Mouse (Mus musculus) forebrain, embryonic 11.5 days (tissue): ENCODE results near the gene Pkmyt1. TPM values are rescaled to one million over a fixed set of nuclear protein-coding genes. Genes with fewer than 3 reads are reported as not detected.

ENCODE experiments used
- ATAC-seq: fragments of 200-750 bp; cut with Nextera tagmentation; replicated peaks from 2 replicates; pipeline ENCODE4 v1.8.0; 2017; ENCODE audit warnings: moderate TSS enrichment; ENCODE audit not compliant: low FRiP score
- DNase-seq: peaks from one replicate; pipeline ENCODE4 v3.0.0-alpha.2; 2017; ENCODE audit warnings: low spot score
- H3K27ac ChIP-seq: fragments of 300-500 bp; sonication (generic); 2 replicates; pipeline ENCODE4 v1.5.1; 2014; ENCODE audit warnings: low read depth, low read length
- H3K27me3 ChIP-seq: fragments of 300-500 bp; sonication (generic); 2 replicates; pipeline ENCODE4 v1.6.1; 2014; ENCODE audit warnings: mild to moderate bottlenecking, low read length, mixed read lengths; ENCODE audit not compliant: control insufficient read depth, insufficient read depth
- H3K36me3 ChIP-seq: fragments of 300-500 bp; sonication (generic); 2 replicates; pipeline ENCODE4 v1.6.1; 2014; ENCODE audit warnings: mild to moderate bottlenecking, low read length, moderate library complexity, mixed read lengths; ENCODE audit not compliant: control insufficient read depth, insufficient read depth
- H3K4me1 ChIP-seq: fragments of 300-500 bp; sonication (generic); replicated peaks from 2 replicates; pipeline ENCODE4 v1.6.1; 2014; ENCODE audit warnings: low read length, mixed read lengths; ENCODE audit not compliant: control insufficient read depth, insufficient read depth
- H3K4me2 ChIP-seq: fragments of 300-500 bp; sonication (generic); 2 replicates; pipeline ENCODE4 v1.6.1; 2014; ENCODE audit warnings: low read depth, mild to moderate bottlenecking, low read length, moderate library complexity, mixed read lengths; ENCODE audit not compliant: severe bottlenecking
- H3K4me3 ChIP-seq: fragments of 300-500 bp; sonication (generic); 2 replicates; pipeline ENCODE4 v1.5.1; 2014; ENCODE audit warnings: low read depth, low read length
- H3K9ac ChIP-seq: fragments of 300-500 bp; sonication (generic); 2 replicates; pipeline ENCODE4 v1.6.1; 2014; ENCODE audit warnings: low read length
- H3K9me3 ChIP-seq: fragments of 300-500 bp; sonication (generic); 2 replicates; pipeline ENCODE4 v1.6.1; 2016; ENCODE audit warnings: low read length, mixed read lengths; ENCODE audit not compliant: control insufficient read depth
- WGBS: fragments of 180-500 bp; shearing (Covaris S2); extraction: QIAGEN DNeasy Blood & Tissue Kit; methylation state at CpG from one replicate; pipeline ENCODE4 v1.1.7; 2014; 5-methylcytosine and 5-hydroxymethylcytosine counted together
- polyA plus RNA-seq: library from polyadenylated mRNA; unstranded; fragments of >200 nt; fragmentation: Nextera tagmentation; extraction: Ambion mirVana; gene quantifications from 2 replicates; pipeline ENCODE4 v1.2.1, GENCODE M21; 2014

The Pkmyt1 gene
- polyA plus RNA-seq, 1 experiment from 2014 or later, result 61.3 TPM

- peaks cover 5% of the 10 kb centered on the region for H3K27me3 ChIP-seq
- no peaks in the 10 kb centered on the region for H3K4me1 ChIP-seq
- H3K9ac ChIP-seq, result no peak overlapping the region
- ATAC-seq (peak; percentile 51), DNase-seq (no peak)
- no peaks in the 10 kb centered on the region for H3K36me3 ChIP-seq
- 74% methylated on average over 7 of the region's 7 CpGs for WGBS
- no peak overlapping the region for H3K27ac ChIP-seq
- no peak overlapping the region for H3K4me3 ChIP-seq
- H3K4me2 ChIP-seq, result no peak overlapping the region
- no peaks in the 10 kb centered on the region for H3K9me3 ChIP-seq
These were observed 20.5 kb upstream of the Pkmyt1 start for GRCm38 (mm10) chr17:23705525-23706104.

GRCm38 (mm10) chr17:23706212-23706611 is 19.9 kb upstream of the Pkmyt1 start:
- no peaks in the 10 kb centered on the region for H3K36me3 ChIP-seq
- H3K9me3 ChIP-seq, result no peaks in the 10 kb centered on the region
- no peak overlapping the region for H3K4me2 ChIP-seq
- no peaks in the 10 kb centered on the region; the same call in 1 of the 2 replicates for H3K27me3 ChIP-seq
- peak; percentile 89 for DNase-seq
- H3K27ac ChIP-seq, result no peak overlapping the region
- no peak overlapping the region for H3K4me3 ChIP-seq
- H3K4me1 ChIP-seq, result no peaks in the 10 kb centered on the region
- peak; percentile 67 for ATAC-seq
- 2% methylated on average over 3 of the region's 3 CpGs for WGBS
- no peak overlapping the region for H3K9ac ChIP-seq

DNA sequence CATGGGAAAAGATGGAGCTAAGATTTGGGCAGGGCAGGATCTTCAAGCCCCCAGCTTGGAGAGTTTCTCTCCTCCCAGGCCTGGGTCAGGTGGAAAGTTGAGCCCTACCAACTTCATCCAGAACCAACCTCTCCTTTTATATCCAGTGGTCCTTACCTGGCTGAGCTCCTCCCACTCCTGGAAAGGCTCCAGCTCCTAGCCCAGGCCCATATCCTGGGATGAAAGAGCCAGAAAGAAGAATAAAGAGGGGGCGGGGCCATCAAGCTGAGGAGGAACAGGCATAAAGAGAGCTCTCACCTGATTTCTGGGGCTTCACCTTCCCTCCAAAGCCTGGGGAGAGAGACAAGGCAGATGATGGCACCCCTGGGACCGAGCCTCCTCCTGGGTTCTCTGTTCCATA is 9.1 kb upstream of the Pkmyt1 start:
- no peak overlapping the region for H3K4me3 ChIP-seq
- H3K9ac ChIP-seq, result no peak overlapping the region
- no peak overlapping the region for H3K4me2 ChIP-seq
- no peaks in the 10 kb centered on the region for H3K27me3 ChIP-seq
- H3K27ac ChIP-seq, result no peak overlapping the region
- 63% methylated on average over 2 of the region's 2 CpGs for WGBS
- no peak for ATAC-seq
- no peak for DNase-seq
- no peaks in the 10 kb centered on the region for H3K4me1 ChIP-seq
- H3K9me3 ChIP-seq, result no peaks in the 10 kb centered on the region
- no peaks in the 10 kb centered on the region for H3K36me3 ChIP-seq

DNA sequence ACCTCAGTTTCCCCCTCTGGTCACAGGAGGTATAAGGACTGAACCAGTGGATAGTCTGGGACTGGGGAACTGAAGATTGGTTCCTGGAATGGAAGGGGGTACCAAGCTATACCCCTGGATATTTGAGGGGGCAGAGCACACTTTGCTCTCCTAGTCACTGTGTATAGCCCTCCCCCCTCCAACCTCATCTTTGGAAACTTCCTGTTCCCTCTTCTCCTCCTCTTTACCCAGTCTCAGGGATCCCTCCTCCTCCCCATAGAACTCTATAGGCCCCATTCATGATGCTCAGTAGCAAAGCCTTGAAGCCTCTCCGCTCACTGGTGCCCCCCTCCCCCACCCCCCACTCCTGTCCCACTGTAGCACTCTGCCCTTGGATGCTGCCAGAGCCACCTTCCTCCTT is 6.7 kb upstream of the Pkmyt1 start:
- no peaks in the 10 kb centered on the region for H3K4me1 ChIP-seq
- ATAC-seq (no peak), DNase-seq (no peak)
- no peak overlapping the region for H3K4me2 ChIP-seq
- H3K9me3 ChIP-seq, result no peaks in the 10 kb centered on the region
- no peak overlapping the region for H3K9ac ChIP-seq
- no peaks in the 10 kb centered on the region for H3K27me3 ChIP-seq
- H3K27ac ChIP-seq, result no peak overlapping the region
- H3K4me3 ChIP-seq, result no peak overlapping the region
- H3K36me3 ChIP-seq, result no peaks in the 10 kb centered on the region
- WGBS, result 8% methylated on average over 1 of the region's 1 CpGs

GRCm38 (mm10) chr17:23721886-23722285 is 4.2 kb upstream of the Pkmyt1 start:
- no peak overlapping the region for H3K4me3 ChIP-seq
- no peaks in the 10 kb centered on the region for H3K36me3 ChIP-seq
- DNase-seq, result no peak
- H3K9ac ChIP-seq, result no peak overlapping the region
- WGBS, result 81% methylated on average over 2 of the region's 2 CpGs
- H3K27me3 ChIP-seq, result no peaks in the 10 kb centered on the region
- no peaks in the 10 kb centered on the region for H3K9me3 ChIP-seq
- no peaks in the 10 kb centered on the region; the same call in 1 of the 2 replicates for H3K4me1 ChIP-seq
- H3K27ac ChIP-seq, result no peak overlapping the region
- ATAC-seq, result no peak
- H3K4me2 ChIP-seq, result no peak overlapping the region

- Histone ChIP-seq H3K4me2 (no peak within 1 kb of the TSS), H3K36me3 (no peaks in the 10 kb centered on the region), H3K4me1 (peaks cover 3% of the 10 kb centered on the region; the same call in 1 of the 2 replicates), H3K27me3 (no peaks in the 10 kb centered on the region), H3K27ac (no peak within 1 kb of the TSS), H3K9me3 (no peaks in the 10 kb centered on the region), H3K9ac (no peak within 1 kb of the TSS), H3K4me3 (no peak within 1 kb of the TSS)
- no peak for ATAC-seq
- DNase-seq, result no peak
- WGBS, result 83% methylated on average over 7 of the region's 7 CpGs
These were observed 3.6 kb upstream of the Pkmyt1 start, which contains the start of gene 1520401A03Rik for GRCm38 (mm10) chr17:23722376-23723125. Gene 1520401A03Rik, minus strand, starts transcription at chr17:23722783.

- Histone ChIP-seq H3K4me3 (peak overlapping the region; percentile 81), H3K4me1 (peaks cover 3% of the 10 kb centered on the region; the same call in 1 of the 2 replicates), H3K27me3 (no peaks in the 10 kb centered on the region), H3K4me2 (peak overlapping the region; percentile 81; the same call in 1 of the 2 replicates), H3K27ac (no peak overlapping the region), H3K36me3 (no peaks in the 10 kb centered on the region), H3K9me3 (no peaks in the 10 kb centered on the region), H3K9ac (peak overlapping the region; percentile 75)
- DNase-seq (no peak), ATAC-seq (no peak)
- WGBS, result 58% methylated on average over 4 of the region's 4 CpGs
These were observed 659 bp upstream of the Pkmyt1 start for GRCm38 (mm10) chr17:23725477-23725876.

DNA sequence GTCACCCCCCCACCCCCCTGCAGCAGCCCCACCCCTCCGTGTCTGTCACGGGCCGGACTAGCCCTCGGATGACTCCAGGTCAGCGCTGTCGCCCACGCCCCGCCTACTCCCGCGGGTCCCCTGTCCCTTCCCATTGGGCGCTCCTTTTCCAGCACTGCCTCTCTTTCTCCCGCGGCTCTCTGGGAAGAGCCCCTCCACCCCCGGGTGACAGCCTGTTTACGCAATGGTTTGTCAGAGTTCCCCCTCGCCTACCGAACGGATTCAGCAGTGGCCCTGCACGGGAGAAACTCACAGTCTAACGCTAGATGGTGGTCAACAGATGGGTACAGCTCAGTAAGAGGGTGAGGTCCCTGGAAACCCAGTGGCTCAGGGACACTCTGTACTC is 614 bp downstream of the Pkmyt1 start:
- 2% methylated on average over 20 of the region's 20 CpGs for WGBS
- H3K27ac ChIP-seq, result 0 out of 2 replicates have a peak overlapping the region, but pooled peaks have one; percentile 57
- ATAC-seq, result peak; percentile 88

More for the DNA sequence above, 614 bp downstream of the Pkmyt1 start:
- Histone ChIP-seq H3K36me3 (no peaks in the 10 kb centered on the region), H3K4me2 (peak overlapping the region; percentile 81), H3K4me3 (peak overlapping the region; percentile 81), H3K9ac (peak overlapping the region; percentile 75), H3K27me3 (no peaks in the 10 kb centered on the region), H3K9me3 (no peaks in the 10 kb centered on the region), H3K4me1 (peaks cover 3% of the 10 kb centered on the region; the same call in 1 of the 2 replicates)
- DNase-seq, result peak; percentile 89
